Mouse (Mus musculus) A20 (cell line): ENCODE data around the gene Ikzf4.
"Not testable (repeated sequence)": the region's sequence is repeated elsewhere in the genome, so short reads cannot be mapped to it uniquely, and the experiment has no call there.

ENCODE experiments used
- DNase-seq: peaks from one replicate; pipeline ENCODE4 v3.0.0-alpha.2; 2011; ENCODE audit warnings: low read depth, low spot score

Gene Ikzf4

DNA sequence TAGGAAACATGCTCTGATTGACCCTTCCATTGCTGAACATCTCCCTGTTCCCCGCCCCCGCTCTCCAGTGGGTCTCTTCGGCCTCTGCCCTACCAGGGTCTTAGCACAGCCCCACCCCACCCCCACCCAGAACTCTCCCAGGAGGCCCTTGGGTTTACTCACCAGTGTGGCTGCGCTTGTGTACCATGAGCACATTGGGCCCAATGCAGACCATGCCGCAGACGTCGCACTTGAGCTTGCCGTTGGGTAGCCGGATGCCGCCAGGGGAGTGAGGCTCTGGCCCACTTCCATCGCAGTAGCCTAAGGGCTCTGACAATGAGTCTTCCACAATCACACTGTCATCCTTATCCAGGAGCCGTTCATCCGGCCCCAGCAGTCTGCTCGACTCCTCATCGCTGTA lies 4.9 kb downstream of the Ikzf4 start:
- DNase-seq, result no peak

DNA sequence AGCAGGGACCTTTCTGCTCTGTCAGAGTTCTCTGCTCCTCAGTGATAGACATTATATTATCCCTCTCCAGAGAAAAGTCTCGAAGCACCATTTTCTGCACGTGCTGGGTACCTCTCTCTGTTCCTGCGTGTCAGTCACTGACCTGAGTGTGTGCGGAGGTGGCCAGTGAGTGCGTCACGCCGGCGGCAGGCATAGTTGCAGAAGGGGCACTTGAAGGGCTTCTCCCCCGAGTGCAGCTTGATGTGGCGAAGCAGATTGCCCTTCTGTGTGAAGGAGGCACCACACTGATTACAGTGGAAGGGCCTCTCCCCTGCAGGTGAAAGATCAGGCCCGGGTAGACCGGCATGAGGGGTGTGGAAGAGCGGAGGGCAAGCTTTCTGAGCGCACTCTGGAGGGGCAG lies 5.8 kb downstream of the Ikzf4 start:
- DNase-seq, result no peak

DNA sequence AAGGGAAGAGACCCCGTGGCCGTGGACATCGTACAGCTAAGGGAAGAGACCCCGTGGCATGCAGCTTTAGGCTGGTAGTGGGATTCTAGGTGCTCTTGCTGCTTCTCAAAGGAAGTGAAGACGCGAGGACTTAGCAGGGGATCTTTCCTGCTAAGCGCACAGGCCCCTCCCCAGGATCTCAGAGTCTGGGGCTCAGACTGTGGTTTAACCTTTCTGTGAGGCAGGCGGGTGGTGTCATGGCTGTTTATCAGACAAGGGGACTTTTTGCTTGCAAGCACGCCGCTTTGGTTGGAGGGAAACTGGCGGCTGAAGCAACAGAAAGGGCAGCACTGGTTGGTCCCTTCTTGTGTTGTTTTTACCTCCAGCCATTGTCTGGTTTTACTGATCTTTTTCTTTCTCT lies 8.8 kb downstream of the Ikzf4 start:
- DNase-seq, result no peak

DNA sequence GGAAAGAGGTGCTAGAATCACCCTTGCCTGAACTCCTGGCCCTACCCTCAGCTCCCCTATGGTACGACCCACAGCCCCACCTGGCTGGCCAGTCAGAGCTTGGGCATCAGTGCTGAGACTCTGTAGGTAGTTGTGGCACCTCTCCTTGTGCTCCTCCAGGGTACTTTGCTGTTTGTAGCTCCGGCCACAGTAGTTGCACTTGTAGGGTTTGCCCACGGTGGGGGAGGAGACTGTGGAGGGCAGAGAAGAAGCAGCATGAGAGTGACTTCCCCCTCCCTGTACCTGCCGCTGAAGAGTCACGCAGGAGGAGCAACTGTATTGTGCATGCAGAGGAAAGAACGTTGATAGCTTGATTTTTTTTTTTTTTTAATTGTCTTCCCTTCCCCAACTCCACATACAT lies 9.2 kb downstream of the Ikzf4 start:
- DNase-seq, result no peak

DNA sequence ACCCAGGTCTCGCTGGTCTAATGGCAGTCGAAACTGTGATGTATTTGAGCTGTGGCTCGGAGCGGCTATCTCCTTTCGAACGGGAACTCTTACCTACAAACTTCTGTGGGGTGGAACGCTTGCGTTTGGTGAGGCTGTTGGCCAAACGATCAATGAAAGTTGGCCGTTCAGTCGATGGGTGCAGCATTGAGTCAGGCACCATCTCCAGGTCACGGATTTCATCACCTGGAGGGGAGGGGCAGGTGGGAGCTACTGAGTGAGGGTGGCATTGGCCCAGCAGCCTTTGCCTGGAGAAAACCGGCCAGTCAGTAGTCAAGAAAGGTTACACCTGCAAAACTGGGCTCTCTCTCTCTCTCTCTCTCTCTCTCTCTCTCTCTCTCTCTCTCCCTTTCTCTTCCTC lies 10.1 kb downstream of the Ikzf4 start:
- no peak for DNase-seq

DNA sequence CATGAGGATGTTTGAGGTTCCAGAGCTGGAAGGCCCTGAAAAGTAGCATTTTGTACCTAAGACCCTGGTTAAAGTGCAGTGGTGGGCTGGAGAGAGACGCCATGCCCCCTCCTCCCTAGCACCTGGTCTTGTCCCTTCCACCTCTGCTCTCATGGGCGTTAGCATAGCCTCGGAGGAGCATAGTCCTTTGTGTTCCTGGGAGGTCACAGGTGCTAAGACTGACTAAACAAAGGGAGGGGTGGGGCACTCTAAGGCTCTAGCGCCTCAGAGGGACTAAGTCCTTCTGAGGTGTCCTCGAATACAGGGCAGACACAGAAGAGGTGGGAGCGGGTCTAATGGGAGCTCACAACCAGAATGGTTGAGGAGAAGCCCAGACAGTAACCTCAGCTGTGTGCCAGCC lies 14.2 kb downstream of the Ikzf4 start:
- DNase-seq, result no peak

DNA sequence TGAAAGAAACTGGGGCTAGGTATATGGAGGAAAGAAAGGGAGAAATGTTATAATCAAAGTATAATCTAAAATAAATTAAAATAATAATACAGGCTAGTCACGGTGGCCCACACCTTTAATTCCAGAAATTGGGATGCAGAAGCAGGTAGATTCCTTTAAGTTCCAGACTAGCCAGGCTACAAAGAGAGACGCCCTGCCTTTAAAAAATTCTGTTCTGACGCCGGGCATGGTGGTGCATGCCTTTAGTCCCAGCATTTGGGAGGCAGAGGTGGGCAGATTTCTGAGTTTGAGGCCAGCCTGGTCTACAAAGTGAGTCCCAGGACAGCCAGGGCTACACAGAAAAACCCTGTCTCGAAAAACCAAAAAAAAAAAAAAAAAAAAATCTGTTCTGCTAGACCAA lies 15.5 kb downstream of the Ikzf4 start:
- DNase-seq, result not testable (repeated sequence)

DNA sequence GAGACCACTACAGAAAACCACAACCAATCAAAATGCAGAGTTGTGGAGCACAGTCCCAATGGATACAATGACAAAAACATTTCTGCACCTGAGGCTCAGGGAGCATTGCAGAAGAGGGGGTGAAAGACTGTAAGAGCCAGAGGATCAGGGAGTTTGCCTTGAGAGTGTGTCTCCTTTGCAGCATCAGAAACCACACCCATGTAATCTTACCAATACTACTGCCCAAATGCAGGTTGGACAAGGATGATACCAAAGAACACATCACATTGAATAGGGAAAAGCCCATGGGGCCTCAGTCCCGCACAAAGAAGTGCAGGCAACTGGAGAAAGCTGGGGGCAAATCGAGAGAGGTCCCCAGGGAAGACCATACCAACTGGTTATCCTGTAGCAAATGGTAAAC lies 16.0 kb downstream of the Ikzf4 start:
- DNase-seq, result no peak

DNA sequence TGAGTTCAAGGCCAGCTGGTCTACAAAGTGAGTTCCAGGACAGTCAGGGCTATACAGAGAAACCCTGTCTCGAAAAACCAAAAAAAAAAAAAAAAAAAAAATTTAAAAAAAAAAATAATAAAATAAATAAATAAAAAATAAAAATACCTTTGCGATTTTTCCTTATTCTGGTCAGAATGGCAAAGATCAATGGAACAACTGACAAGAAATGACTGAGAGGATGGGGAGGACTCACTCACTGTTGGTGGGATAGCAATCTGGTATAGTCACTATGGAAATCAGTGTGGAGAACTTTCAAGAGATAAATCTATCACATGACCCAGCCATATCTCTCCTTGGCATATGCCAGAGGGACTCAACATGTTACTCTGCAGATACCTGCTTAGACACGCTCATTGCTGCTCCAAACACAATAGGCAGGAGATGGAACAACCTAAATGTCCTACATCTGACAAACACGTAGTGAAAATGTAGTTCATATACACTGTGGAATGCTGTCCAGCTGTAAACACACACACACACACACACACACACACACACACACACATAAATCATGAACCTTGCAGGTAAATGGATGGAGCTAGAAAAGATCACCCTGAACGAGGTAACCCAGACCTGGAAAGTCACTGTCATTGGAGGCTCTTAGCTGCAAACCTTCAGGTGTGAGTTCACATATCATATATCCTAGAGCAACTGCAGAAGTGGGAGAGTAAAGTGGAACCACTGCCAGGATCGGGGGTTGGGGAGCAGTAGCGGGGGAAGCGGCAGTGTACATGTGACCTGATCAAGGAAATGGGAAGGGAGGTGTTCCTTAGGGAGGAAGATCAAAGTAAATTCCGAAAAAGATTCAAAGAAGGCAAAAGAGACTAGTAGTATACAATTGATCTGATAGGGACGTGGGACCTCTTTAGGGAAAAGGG lies 18.1 kb downstream of the Ikzf4 start:
- DNase-seq, result no peak

DNA sequence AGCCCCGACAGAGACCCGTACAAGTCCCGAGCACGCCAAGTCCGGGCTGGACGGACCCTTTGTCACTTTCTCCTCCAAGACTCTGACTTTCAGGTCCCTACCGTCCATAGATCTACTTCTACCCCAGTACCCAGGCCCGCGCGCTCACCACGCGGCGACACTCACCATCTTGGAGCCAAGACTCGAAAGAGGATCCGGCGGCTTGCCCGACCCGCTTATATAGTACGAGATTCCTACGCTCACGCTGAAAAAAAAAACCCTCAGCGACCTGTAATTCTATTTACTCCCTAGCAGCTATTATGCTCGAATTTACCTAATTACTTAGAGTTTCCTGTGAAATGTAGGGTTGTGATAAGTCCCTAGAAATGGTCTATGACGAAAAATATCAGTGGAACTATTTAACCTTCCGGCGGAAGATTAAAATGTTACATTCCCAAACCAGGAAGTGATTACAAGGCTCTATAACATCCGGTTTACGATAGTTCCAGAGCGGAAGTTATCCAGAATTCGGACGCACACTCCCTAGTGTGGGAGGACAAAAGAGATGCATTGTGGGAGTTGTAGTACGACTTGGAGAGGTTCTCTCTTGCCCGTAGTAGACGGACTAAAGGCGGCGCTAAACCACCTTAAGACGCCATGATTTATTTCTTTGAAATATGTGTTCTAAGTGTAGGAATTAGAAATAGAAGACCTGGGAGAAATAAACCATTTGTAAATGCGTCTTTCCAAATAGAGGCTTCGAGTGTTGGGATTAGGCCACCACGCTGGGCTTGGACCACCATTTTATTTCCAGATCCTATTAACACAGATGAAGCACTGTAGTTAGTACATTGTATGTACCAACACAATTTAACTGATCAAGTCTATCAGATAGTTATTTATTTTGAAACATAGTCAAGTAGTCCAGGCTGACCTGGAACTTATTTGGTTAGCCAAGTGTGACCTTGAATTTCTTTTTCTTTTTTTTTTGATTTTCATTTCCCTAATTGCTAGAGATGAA lies 19.2 kb downstream of the Ikzf4 start, which contains the start of gene Rps26:
Gene Rps26 (minus strand): TSS at position 437 of the 1,000 bp plus-strand sequence.
- DNase-seq, result peak; percentile 97

DNA sequence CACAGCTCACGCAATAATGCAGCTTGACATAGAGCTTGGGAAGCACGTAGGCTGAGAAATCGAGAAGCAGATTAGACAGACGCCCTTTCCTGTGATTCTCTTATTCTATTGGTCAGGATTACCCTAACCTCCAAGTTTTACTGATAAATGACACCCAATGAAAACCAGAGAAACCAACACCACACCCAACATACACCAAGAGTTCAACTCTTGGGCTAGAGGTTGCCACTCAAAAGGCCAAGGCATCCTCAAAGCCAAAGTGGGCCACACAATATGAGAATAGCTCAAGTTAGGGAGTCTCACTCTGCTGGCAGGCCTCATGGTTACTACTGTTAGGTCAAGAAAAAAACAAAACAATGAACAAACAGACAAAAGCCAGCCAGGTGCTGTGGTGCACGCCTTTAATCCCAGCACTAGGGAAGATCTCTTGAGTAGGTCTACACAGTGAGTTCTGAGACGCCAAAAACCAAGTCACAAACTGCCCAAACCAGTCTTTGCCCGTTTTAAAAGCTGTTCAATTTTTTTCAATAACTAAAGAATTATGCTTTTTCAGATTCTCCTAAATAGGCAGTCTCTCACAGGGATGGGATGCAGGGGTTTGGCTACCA lies 20.4 kb downstream of the Ikzf4 start:
- no peak for DNase-seq

DNA sequence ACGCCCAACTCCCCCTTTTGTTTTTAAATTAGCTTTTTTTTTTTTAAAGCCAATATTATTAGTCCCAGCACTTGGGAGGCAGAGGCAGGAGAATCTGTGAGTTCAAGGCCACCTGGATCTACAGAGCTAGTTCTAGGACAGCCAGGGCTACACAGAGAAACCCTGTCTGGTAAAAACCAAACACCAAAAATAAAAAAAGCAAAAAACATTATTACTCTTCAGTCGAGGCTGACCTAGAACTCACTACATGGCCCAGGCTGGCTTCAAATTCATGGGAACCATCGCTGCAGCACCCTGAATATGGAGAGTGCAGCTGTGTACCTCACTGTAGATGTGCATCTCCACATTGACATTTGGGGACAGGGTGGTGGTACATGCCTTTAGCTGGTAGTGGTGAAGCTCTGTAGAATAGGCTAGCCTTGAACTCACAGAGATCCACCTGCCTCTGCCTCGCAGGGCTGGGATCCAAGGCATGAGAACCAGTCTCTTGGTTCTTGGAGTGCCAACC lies 22.6 kb downstream of the Ikzf4 start:
- DNase-seq, result not testable (repeated sequence)

DNA sequence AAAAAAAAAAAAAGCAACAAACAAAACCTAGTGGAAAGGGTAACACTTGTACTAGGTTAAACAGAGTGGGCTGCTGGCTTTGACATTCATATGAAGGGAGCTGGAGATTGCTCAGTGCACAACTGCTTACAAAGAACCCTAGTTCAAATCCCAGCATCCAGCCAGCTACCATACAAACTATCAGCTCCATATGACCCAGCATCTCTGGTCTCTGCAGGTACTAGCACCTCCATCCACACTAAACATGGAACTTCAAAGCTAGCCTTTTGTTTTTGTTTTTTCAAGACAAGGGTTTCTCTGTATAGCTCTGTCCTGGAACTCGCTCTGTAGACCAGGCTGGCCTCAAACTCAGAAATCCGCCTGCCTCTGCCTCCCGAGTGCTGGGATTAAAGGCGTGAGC lies 23.1 kb downstream of the Ikzf4 start:
- DNase-seq, result no peak

DNA sequence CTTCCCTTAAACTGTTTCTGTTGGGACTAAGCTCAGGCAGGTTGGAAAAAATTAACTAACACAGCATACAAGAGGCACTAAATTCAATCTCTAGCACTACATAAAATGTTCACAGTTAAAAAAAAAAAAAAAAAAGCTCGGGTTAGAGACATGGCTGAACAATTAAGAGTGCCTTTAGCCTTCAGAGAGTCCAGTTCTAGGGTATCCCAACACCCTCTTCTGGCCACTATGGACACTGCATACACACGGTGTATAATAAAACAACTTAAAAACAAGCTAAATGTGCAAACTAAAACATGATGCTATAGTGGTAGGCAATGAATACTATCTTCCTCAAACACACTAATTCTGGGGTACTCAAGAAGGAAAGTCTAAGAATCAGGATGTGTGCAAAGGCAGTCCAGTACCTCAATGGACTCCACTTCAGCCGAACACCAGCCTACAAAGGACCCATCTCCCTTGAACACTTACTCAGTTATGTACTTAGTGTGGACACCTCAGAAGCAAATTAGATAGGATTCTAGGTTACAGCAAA lies 23.7 kb downstream of the Ikzf4 start:
- peak; percentile 57 for DNase-seq

DNA sequence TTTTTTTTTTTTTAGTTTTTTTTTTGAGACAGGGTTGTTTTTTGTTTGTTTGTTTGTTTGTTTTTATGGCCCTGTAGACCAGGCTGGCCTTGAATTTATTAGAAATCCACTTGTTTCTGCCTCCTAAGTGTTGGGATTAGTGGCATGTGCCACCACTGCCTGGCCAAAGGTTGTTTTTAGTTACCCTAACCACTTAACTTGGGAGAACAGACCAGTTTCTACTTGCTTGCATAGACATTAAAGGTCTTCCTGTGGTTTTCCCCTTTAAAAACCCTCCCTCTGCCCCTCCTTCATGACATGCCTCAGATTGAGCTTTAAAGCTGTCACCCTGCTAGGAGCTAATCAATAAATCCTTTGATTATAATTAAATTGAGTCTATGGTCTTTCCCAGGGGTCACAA lies 25.6 kb downstream of the Ikzf4 start:
- DNase-seq, result no peak

DNA sequence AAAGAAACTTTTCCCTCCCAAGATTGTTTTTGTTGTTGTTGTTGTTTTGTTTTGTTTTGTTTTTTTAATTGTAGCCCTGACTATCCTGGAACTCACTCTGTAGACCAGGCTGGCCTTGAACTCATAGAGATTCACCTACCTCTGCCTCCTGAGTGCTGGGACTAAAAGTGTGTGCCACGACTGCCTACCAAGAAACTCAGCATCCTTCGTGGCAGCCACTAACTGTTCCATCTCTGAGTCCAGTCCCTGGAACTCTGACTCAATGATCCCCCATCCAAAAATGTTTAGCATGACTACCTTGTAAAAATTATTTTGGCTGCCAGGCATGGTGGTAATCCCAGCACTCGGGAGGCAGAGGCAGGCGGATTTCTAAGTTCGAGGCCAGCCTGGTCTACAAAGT lies 26.6 kb downstream of the Ikzf4 start:
- not testable (repeated sequence) for DNase-seq

DNA sequence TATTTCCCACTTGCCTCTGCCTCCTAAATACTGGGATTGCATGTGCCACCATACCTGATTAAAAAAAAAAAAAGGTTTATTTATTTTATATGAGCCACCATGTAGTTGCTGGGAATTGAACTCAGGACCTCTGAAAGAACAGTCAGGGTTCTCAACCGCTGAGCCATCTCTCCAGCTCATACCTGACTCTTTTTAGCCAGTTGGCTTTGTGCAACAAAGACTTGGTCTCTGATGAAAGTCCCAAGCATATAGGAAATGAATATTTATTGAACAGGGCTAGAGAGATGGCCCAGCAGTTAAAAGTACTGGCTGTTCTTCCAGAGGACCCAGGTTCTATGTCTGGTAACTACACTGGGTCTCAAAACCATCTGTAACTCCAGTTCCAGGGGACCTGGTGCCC lies 27.2 kb downstream of the Ikzf4 start:
- no peak for DNase-seq

DNA sequence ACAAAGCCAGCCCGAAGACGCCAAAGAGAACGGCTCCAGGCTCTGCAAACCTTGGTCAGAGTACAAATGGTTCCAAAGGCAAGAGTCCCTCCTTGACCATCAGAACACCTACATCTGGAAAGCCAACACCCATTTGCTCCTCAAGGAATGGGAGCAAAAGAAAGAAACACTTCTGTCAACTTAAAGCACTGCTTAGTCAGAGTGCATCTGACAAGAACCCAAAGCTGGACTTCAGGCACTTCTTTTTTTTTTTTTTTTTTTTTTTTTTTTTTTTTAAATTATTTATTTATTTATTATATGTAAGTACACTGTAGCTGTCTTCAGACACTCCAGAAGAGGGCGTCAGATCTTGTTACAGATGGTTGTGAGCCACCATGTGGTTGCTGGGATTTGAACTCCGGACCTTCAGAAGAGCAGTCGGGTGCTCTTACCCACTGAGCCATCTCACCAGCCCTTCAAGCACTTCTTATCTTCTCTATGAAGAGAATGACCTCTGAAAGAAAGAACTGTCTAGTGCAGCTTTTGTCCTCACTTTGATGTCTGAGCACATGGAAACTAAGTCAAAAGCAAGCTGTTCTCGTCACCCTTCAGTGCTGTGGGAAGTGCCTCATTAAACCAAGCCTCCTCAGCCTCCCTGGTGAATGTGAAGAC lies 29.9 kb downstream of the Ikzf4 start:
- DNase-seq, result not testable (repeated sequence)

DNA sequence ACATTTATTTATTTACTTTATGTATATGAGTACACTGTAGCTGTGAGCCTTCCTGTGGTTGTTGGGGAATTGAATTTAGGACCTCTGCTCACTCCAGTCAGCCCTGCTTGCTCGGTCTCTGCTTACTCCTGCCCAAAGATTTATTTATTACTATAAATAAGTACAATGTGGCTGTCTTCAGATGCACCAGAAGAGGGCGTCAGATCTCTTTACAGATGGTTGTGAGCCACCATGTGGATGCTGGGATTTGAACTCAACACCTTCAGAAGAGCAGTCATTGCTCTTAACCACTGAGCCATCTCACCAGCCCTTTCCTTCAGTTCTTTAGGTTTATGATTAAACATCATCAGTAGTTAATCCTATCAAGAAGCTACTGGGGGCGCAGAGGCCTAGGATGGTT lies 30.9 kb downstream of the Ikzf4 start:
- no peak for DNase-seq

DNA sequence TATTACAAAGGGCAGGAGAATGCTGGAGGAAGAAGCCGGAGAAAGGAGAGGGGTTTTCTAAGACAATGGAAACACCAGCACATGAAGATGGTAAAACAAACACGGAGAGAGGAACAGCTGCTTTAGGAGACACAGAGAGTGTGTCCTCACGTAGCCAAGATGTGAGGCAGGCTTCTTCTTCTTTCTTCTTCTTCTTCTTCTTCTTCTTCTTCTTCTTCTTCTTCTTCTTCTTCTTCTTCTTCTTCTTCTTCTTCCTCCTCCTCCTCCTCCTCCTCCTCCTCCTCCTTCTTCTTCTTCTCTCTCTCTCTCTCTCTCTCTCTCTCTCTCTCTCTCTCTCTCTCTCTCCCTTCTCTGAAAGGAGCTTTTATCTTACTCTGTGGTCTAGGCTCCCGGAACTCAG lies 32.0 kb downstream of the Ikzf4 start:
- DNase-seq, result not testable (repeated sequence)

DNA sequence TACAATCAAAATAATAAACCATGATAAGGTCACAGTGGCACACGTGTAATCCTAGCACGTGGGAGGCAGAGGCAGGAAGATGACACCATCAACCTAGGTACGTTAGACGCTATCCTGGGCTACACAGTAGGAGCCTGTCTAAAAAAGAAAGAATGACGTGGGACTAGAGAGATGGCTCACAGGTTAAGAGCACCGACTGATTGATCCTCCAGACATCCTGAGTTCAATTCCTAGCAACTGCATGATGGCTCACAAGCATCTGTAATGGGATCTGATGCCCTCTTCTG lies 32.7 kb downstream of the Ikzf4 start:
- DNase-seq, result no peak
